Mouse (Mus musculus) kidney, adult 8-10 months (tissue): ENCODE measurements around the gene Ube2r2.

Experiments
- DNase-seq, 2 experiments: peaks; one replicate each; pipeline ENCODE4 v3.0.0; 2022

The Ube2r2 gene

GRCm38 (mm10) chr4:41189809-41190208, 54.3 kb downstream of the Ube2r2 start:
- no peak for DNase-seq

DNA sequence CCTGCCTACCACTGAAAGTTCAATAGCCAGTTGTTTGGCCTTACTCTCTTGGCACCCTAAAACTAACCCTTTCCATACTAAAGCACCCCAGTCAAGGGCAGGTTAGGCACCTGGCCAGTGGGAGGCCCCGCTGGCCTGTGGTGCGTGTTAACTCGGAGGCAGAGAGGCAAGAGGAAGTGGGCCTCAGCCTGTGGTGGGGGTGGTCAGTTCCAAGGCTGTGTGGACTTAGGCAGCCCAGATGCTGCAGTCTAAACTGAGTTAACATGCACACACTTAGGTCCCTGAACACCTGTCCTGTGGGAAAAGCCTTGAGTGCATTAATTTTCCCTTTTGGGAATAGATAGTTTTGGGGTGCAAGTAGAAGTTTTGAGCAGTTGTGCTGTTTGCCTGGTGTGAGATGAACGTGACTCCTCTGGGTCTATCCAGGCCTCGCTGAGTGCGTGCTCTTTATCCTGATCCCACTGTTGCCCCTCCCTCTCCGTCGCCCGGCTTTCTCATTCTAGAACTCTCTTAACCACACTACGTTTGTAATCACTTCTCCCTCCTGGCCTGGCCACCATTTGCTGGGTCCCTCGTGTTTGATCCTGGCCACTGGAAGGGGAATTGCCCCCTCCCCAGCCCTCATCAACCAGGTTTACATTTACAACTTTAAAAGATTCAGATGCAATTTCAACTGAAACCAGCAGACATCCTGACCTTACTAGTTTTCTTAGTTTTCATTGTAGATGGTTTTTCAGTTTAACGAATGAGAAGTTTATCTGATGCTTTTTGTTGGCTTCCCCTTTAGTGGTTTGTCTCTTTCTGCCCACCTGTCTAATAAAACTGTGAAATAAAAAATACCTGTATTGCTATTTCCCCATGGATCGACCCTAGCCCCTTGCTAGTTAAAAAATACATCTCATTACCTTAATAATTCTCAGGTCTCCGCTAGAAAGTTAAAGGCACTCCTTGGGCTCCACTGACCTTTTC, 57.3 kb downstream of the Ube2r2 start:
- no peak for DNase-seq

DNA sequence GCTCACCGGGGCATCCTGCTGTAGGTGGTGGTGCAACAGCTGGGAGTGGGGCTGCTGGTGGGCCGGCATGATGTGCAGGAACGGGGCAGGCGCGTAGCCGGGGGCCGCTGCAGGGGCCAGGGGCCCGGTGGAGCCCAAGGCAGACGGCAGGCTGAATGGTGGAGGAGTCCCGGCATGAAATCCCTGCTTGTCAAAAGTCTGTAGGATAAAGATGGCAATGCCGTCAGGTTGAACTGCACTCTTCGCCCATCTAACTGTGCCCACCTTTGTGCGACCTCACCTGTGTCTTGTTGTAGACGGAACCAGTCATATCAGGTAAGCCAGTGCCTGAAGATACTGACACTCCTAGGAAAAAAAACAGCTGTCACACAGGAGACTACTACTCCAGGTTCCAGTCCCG, 59.8 kb downstream of the Ube2r2 start:
- no peak for DNase-seq

- DNase-seq, result no peak
Measured at GRCm38 (mm10) chr4:41196861-41197610, 61.5 kb downstream of the Ube2r2 start.

DNA sequence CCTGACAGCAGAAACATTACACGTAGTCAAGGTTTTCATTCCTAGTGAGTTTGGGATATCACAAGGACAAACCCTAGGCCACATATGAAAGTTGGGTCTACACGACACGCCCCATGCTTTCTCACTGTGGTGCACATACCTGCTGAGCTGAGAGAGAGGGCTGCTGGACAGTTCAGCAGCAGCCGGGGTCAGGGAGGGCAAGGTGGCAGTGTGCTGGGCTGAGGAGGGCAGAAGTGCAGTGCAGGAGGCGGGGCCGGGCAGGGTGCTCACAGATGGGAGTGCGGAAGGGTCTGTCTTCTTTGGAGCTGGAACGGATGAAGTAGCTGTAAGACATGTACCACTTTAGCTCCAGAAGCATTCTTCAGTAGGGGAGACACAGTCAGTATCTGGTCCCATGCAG, 66.6 kb downstream of the Ube2r2 start:
- no peak for DNase-seq

GRCm38 (mm10) chr4:41205751-41206150, 70.2 kb downstream of the Ube2r2 start:
- no peak for DNase-seq

DNA sequence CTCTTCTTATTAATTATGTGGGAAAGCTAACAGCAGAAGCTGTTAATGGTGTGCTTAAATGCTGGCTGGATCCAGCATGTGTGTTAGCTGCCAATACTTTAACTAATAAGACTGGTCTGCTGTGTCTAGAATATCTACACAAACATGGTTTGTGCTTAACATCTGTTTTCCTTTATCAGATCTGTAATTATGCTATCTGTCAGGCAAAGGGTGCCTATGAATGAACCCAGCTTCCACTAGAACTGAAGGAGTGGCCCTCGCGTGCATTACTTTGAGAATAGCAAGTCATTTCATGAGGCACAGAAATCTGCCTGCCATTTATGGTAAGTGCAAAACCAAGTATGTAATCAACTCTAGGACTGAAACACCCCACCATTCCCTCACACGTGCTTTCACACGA, 72.5 kb downstream of the Ube2r2 start:
- DNase-seq, result no peak

- DNase-seq, result no peak
Measured at GRCm38 (mm10) chr4:41225412-41225811, 89.9 kb downstream of the Ube2r2 start.

DNA sequence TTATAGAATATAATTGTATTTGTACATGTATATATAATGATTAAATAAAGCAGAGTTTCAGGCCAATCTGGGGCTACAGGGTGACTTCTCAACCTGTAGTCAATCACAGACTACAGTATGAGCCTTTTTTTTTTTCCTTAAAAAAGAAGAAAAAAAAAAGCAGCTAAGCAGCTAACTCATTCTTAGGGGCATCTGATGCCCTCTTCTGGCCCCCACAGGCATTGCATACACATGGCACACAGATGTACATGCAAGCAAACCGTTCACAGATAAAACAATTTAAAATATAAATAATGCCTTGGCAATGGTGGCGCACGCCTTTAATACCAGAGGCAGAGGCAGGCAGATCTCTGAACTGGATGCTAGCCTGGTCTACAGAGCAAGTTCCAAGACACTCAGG, 90.8 kb downstream of the Ube2r2 start:
- DNase-seq, result peak; percentile 11 to 52

DNA sequence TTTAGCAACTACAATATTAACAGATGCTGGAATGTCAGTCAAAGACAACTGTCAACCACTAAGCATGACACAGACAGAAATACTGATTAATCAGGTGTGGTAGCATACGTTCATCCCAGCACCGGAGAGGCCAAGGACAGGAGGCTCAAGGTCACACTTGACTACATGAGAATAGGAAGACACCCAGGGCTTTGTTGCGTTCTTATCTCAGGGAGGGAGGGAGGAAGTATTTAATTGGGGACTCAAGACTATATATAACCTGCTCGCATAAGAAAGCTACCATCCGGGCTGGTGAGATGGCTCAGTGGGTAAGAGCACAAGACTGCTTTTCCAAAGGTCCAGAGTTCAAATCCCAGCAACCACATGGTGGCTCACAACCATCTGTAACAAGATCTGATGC, 100.1 kb downstream of the Ube2r2 start:
- DNase-seq, result no peak

- DNase-seq, result no peak
Measured at GRCm38 (mm10) chr4:41240916-41241315, 105.4 kb downstream of the Ube2r2 start.
